Mouse (Mus musculus) embryonic fibroblast, embryonic 13.5 days (primary cell): ENCODE data around the gene Ogfr. TPM values are rescaled to one million over a fixed set of nuclear protein-coding genes. Genes with fewer than 3 reads are reported as not detected.
A peak's percentile ranks its signal among the peaks of the same experiment; 100 is the strongest.

ENCODE experiments used
- H3K27ac ChIP-seq: 2 replicates; pipeline ENCODE4 v1.5.1; 2012; ENCODE audit warnings: low read length, control low read depth, inconsistent platforms; ENCODE audit not compliant: insufficient read depth
- H3K4me1 ChIP-seq: 2 replicates; pipeline ENCODE4 v1.6.1; 2011; ENCODE audit warnings: low read length; ENCODE audit not compliant: control insufficient read depth, insufficient read depth
- H3K4me3 ChIP-seq: 2 replicates; pipeline ENCODE4 v1.5.1; 2011; ENCODE audit warnings: mild to moderate bottlenecking, control low read depth, low read length; ENCODE audit not compliant: insufficient read depth
- CTCF ChIP-seq: IDR thresholded peaks from 2 replicates; pipeline ENCODE4 v1.5.1; 2011; ENCODE audit warnings: mild to moderate bottlenecking, control low read depth, low read length, moderate library complexity, borderline replicate concordance; ENCODE audit not compliant: insufficient read depth
- POLR2A ChIP-seq: IDR thresholded peaks from 2 replicates; pipeline ENCODE4 v1.6.1; 2011; ENCODE audit warnings: low read depth, mild to moderate bottlenecking, control low read depth, low read length, moderate library complexity
- polyA plus RNA-seq: library from polyadenylated mRNA; stranded (reverse); fragments of >200 nt; gene quantifications from 2 replicates; pipeline ENCODE4 v1.2.4, GENCODE M21; 2011; ENCODE audit warnings: low read depth; ENCODE audit not compliant: missing spikeins, insufficient read length

The Ogfr gene
- polyA plus RNA-seq, 1 experiment: 78.0 TPM

- H3K4me1 ChIP-seq: no peaks in the 10 kb centered on the region
- H3K27ac ChIP-seq: no peak overlapping the region
- TF ChIP-seq POLR2A (no peak), CTCF (no peak)
- no peak overlapping the region for H3K4me3 ChIP-seq
Observed at GRCm38 (mm10) chr2:180563841-180564240, 25.2 kb upstream of the Ogfr start.

DNA sequence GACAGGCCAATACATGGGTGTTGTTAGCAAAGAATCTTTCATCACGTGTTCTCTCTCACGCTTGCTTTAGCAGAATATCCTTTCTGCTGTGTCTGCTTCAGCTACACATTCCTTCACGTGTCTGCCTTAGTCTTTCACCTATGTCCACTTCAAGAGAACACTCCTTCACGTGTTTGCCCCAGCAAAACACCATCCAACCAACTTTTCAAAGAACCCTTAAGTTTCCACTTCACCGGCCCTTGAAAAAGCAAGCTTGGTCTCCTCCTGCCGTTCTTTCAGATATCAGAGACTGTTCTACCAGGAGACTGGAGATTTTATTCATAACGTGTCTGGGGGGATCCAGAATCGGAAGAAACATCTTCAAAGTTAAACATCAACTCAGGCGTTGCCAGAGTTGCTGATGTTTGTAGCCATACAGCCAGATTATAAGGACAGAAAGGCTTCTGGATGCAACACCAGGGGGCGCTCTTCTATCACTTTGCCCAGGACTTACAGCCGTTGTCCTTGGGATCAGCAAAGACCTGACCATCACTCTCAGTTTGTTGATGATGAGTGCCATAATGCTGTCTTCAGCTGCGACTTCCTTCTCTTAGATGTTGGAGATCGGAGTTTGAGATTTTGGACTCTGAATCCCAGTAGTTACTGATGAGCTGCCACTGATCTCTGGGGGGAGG is 22.7 kb upstream of the Ogfr start:
- no peak for TF ChIP-seq POLR2A
- TF ChIP-seq CTCF: peak; percentile 28; the same call in 1 of the 2 replicates
- Histone ChIP-seq H3K4me3 (no peak overlapping the region), H3K4me1 (no peaks in the 10 kb centered on the region), H3K27ac (no peak overlapping the region)

GRCm38 (mm10) chr2:180569028-180569643 is 19.9 kb upstream of the Ogfr start:
- H3K4me3 ChIP-seq: no peak overlapping the region
- no peak overlapping the region for H3K27ac ChIP-seq
- no peaks in the 10 kb centered on the region for H3K4me1 ChIP-seq
- no peak for TF ChIP-seq POLR2A
- no peak for TF ChIP-seq CTCF

DNA sequence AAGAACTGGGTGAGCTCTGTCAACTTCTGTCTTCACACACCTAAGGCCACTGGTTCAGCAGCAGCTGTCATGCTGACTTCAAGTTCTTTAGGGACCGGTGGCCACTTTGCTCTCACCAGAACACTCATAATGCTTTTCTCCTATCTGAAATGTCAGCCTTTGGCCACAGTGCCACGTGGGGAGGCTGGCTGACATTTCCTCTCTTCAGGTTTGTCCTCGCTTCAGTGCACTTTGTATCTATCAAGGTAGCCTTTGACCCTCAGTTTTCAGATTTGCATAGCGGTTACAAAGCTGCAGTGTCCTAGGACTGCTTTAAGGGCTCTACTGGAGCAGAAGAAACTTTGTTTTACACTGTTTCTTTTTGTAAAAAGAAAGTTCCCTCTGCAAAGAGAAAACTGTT is 12.6 kb upstream of the Ogfr start:
- TF ChIP-seq CTCF (no peak), POLR2A (no peak)

DNA sequence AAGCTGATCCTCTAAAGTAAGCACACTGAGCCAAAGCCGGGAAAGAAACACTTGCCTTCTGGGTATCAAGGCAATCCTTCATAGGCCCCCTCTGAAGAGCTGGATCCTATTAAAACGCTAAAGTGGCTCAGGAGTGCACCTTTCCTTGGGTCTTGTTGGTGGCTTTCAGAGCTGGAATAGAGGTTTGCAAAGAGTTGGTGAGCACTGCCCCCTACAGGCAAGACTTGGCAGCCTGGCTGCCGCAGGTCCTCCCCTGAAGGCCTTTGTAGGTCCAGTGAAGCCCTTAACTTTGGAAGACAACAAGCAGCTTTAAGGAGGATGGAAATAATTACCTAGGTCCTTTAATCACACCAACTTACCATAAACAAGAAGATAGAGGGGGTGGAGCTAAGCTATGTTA is 10.4 kb upstream of the Ogfr start:
- H3K4me1 ChIP-seq: peaks cover 9% of the 10 kb centered on the region; the same call in 1 of the 2 replicates
- TF ChIP-seq POLR2A (no peak), CTCF (peak; percentile 72)

More for the DNA sequence above, 12.6 kb upstream of the Ogfr start:
- Histone ChIP-seq H3K4me1 (peaks cover 4% of the 10 kb centered on the region; the same call in 1 of the 2 replicates), H3K4me3 (no peak overlapping the region), H3K27ac (no peak overlapping the region)

GRCm38 (mm10) chr2:180581002-180581401 is 8.0 kb upstream of the Ogfr start, which contains the start of gene Mrgbp:
TSS of gene Mrgbp (plus strand) at chr2:180581304.
- Histone ChIP-seq H3K27ac (no peak within 1 kb of the TSS), H3K4me3 (no peak within 1 kb of the TSS), H3K4me1 (peaks cover 9% of the 10 kb centered on the region; the same call in 1 of the 2 replicates)
- TF ChIP-seq CTCF: no peak
- no peak for TF ChIP-seq POLR2A

More for the DNA sequence above, 10.4 kb upstream of the Ogfr start:
- H3K27ac ChIP-seq: no peak overlapping the region
- H3K4me3 ChIP-seq: no peak overlapping the region

- TF ChIP-seq POLR2A (peak; percentile 76), CTCF (peak; percentile 78)
- H3K27ac ChIP-seq: no peak overlapping the region
Observed at GRCm38 (mm10) chr2:180582481-180583153, 6.4 kb upstream of the Ogfr start.

DNA sequence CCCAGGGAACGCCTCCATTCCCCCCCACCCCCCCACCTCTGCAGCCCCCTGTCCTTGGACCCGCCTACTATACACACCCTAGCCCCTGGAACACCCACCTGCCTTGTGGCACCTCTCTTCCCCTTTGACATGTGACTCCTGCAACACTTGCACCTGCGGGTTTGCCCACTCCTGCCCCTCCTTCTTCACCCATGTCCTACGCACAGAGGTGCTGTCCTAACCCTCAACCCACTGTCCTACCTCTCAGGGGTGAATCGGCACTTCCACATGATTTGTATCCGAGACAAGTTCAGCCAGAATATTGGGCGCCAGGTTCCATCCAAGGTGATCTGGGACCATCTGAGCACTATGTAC is 5.9 kb upstream of the Ogfr start:
- TF ChIP-seq CTCF: no peak
- TF ChIP-seq POLR2A: no peak
- Histone ChIP-seq H3K4me1 (peaks cover 4% of the 10 kb centered on the region; the same call in 1 of the 2 replicates), H3K27ac (no peak overlapping the region), H3K4me3 (peak overlapping the region; percentile 67)

More at GRCm38 (mm10) chr2:180582481-180583153, 6.4 kb upstream of the Ogfr start:
- peak overlapping the region; percentile 67 for H3K4me3 ChIP-seq
- peaks cover 7% of the 10 kb centered on the region; the same call in 1 of the 2 replicates for H3K4me1 ChIP-seq

GRCm38 (mm10) chr2:180588736-180589122 is 316 bp upstream of the Ogfr start:
- Histone ChIP-seq H3K4me1 (no peaks in the 10 kb centered on the region), H3K27ac (peak overlapping the region; percentile 9; the same call in 1 of the 2 replicates), H3K4me3 (peak overlapping the region; percentile 67)
- TF ChIP-seq CTCF (no peak), POLR2A (no peak)

DNA sequence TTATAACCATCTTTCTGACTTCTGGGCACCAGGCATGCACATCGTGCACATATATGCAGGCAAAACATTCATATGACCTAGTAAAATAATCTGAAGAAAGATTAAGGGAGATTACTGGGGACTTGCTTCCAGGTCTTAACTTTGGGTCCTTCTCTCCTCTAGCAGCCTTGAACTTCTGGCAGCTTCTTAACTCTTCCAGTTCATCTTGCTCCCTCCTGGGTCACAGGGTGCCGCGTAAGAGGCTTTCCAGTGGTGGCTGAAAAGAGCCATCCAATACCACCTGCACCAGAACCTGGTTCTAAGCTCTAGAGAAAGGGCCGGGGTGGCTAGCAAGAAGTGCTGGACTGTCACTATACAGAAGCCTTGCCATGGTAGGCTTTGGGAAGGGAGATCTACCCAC is 8.4 kb downstream of the Ogfr start, which contains the start of gene Col9a3:
TSS of gene Col9a3 (plus strand) at position 301 of the 400 bp plus-strand sequence.
- TF ChIP-seq POLR2A (no peak), CTCF (no peak)
- no peak within 1 kb of the TSS for H3K27ac ChIP-seq
- no peak within 1 kb of the TSS for H3K4me3 ChIP-seq

More for the DNA sequence above, 8.4 kb downstream of the Ogfr start, which contains the start of gene Col9a3:
- no peaks in the 10 kb centered on the region for H3K4me1 ChIP-seq
